Mouse (Mus musculus) cerebellum, adult 18-20 months (tissue): ENCODE data around the gene Tarsl2.
A peak's percentile ranks its signal among the peaks of the same experiment; 100 is the strongest.

ENCODE experiments used
- DNase-seq, 2 experiments: peaks; one replicate each; pipeline ENCODE4 v3.0.0; 2021

Gene Tarsl2

GRCm38 (mm10) chr7:65644643-65645351 is at the start of gene Tarsl2:
Tarsl2 (plus strand) TSS chr7:65644898.
- DNase-seq = peak; percentile 98 to 99

- DNase-seq = no peak
Observed at GRCm38 (mm10) chr7:65606124-65606523, 38.6 kb upstream of the Tarsl2 start.

- no peak for DNase-seq
Observed at GRCm38 (mm10) chr7:65607003-65607402, 37.7 kb upstream of the Tarsl2 start.

GRCm38 (mm10) chr7:65610171-65610570 is 34.5 kb upstream of the Tarsl2 start:
- DNase-seq = peak; percentile 79 to 85

GRCm38 (mm10) chr7:65610673-65611072 is 34.0 kb upstream of the Tarsl2 start:
- no peak for DNase-seq

GRCm38 (mm10) chr7:65611298-65611697 is 33.4 kb upstream of the Tarsl2 start:
- DNase-seq = no peak

GRCm38 (mm10) chr7:65613723-65614122 is 31.0 kb upstream of the Tarsl2 start:
- DNase-seq = no peak

GRCm38 (mm10) chr7:65618751-65619150 is 25.9 kb upstream of the Tarsl2 start:
- no peak for DNase-seq

- DNase-seq = no peak
Observed at GRCm38 (mm10) chr7:65620746-65621145, 24.0 kb upstream of the Tarsl2 start.

- DNase-seq = no peak
Observed at GRCm38 (mm10) chr7:65623330-65623729, 21.4 kb upstream of the Tarsl2 start.

GRCm38 (mm10) chr7:65625528-65625927 is 19.2 kb upstream of the Tarsl2 start:
- DNase-seq = no peak

GRCm38 (mm10) chr7:65629846-65630245 is 14.9 kb upstream of the Tarsl2 start:
- no peak for DNase-seq

GRCm38 (mm10) chr7:65630661-65631060 is 14.0 kb upstream of the Tarsl2 start:
- no peak for DNase-seq

GRCm38 (mm10) chr7:65635831-65636230 is 8.9 kb upstream of the Tarsl2 start:
- no peak for DNase-seq

GRCm38 (mm10) chr7:65636356-65636880 is 8.3 kb upstream of the Tarsl2 start:
- DNase-seq = no peak

GRCm38 (mm10) chr7:65638170-65638770 is 6.4 kb upstream of the Tarsl2 start:
- peak in 1 of 2 experiments; percentile 12 for DNase-seq

- no peak for DNase-seq
Observed at GRCm38 (mm10) chr7:65639821-65640382, 4.8 kb upstream of the Tarsl2 start.

- DNase-seq = no peak
Observed at GRCm38 (mm10) chr7:65640672-65641071, 4.0 kb upstream of the Tarsl2 start.

GRCm38 (mm10) chr7:65642371-65643304 is 2.1 kb upstream of the Tarsl2 start:
- DNase-seq = no peak

GRCm38 (mm10) chr7:65643861-65644421 is 757 bp upstream of the Tarsl2 start:
- DNase-seq = peak; percentile 7 to 19

GRCm38 (mm10) chr7:65645996-65646395 is 1.3 kb downstream of the Tarsl2 start:
- DNase-seq = no peak

- no peak for DNase-seq
Observed at GRCm38 (mm10) chr7:65650662-65651061, 6.0 kb downstream of the Tarsl2 start.
